Mouse (Mus musculus) hindbrain, embryonic 16.5 days (tissue): Measurements from ENCODE around the gene Dpyd. TPM values are rescaled to one million over a fixed set of nuclear protein-coding genes. Genes with fewer than 3 reads are reported as not detected.
A peak's percentile ranks its signal among the peaks of the same experiment; 100 is the strongest.

ENCODE experiments used
- ATAC-seq: fragments of 200-750 bp; cut with Nextera tagmentation; 2 replicates; pipeline ENCODE4 v1.8.0; 2017; ENCODE audit warnings: moderate TSS enrichment, moderate library complexity
- H3K27ac ChIP-seq: fragments of 300-500 bp; sonication (generic); 2 replicates; pipeline ENCODE4 v1.5.1; 2014; ENCODE audit warnings: low read depth, mild to moderate bottlenecking, control low read depth, low read length, moderate library complexity
- H3K27me3 ChIP-seq: fragments of 300-500 bp; sonication (generic); replicated peaks from 2 replicates; pipeline ENCODE4 v1.6.1; 2014; ENCODE audit warnings: low read length; ENCODE audit not compliant: control insufficient read depth, insufficient read depth
- H3K36me3 ChIP-seq: fragments of 300-500 bp; sonication (generic); 2 replicates; pipeline ENCODE4 v1.6.1; 2014; ENCODE audit warnings: mild to moderate bottlenecking, low read length, moderate library complexity, mixed read lengths; ENCODE audit not compliant: control insufficient read depth, insufficient read depth
- H3K4me1 ChIP-seq: fragments of 300-500 bp; sonication (generic); 2 replicates; pipeline ENCODE4 v1.6.1; 2014; ENCODE audit warnings: low read depth, low read length; ENCODE audit not compliant: control insufficient read depth, insufficient read depth
- H3K4me2 ChIP-seq: fragments of 300-500 bp; sonication (generic); 2 replicates; pipeline ENCODE4 v1.6.1; 2014; ENCODE audit warnings: mild to moderate bottlenecking, low read length, control low read depth, moderate library complexity
- H3K4me3 ChIP-seq: fragments of 300-500 bp; sonication (generic); 2 replicates; pipeline ENCODE4 v1.5.1; 2014; ENCODE audit warnings: mild to moderate bottlenecking, low read length, control low read depth, moderate library complexity
- H3K9ac ChIP-seq: fragments of 300-500 bp; sonication (generic); 2 replicates; pipeline ENCODE4 v1.6.1; 2014; ENCODE audit warnings: low read depth, mild to moderate bottlenecking, control low read depth, low read length, moderate library complexity
- H3K9me3 ChIP-seq: fragments of 300-500 bp; sonication (generic); 2 replicates; pipeline ENCODE4 v1.6.1; 2014; ENCODE audit warnings: mild to moderate bottlenecking, low read length, moderate library complexity; ENCODE audit not compliant: control insufficient read depth
- WGBS: fragments of 180-500 bp; shearing (Covaris S2); extraction: QIAGEN DNeasy Blood & Tissue Kit; methylation state at CpG from one replicate; pipeline ENCODE4 v1.1.7; 2014; 5-methylcytosine and 5-hydroxymethylcytosine counted together
- polyA plus RNA-seq: library from polyadenylated mRNA; unstranded; fragments of >200 nt; fragmentation: Nextera tagmentation; extraction: Ambion mirVana; gene quantifications from 2 replicates; pipeline ENCODE4 v1.2.1, GENCODE M21; 2015

Dpyd gene
- polyA plus RNA-seq, 1 experiment from 2014 or later, result 3.7 TPM

- Histone ChIP-seq H3K4me1 (no peaks in the 10 kb centered on the region), H3K9ac (no peak overlapping the region), H3K4me2 (no peak overlapping the region), H3K4me3 (no peak overlapping the region), H3K36me3 (no peaks in the 10 kb centered on the region), H3K27ac (no peak overlapping the region), H3K27me3 (no peaks in the 10 kb centered on the region), H3K9me3 (no peaks in the 10 kb centered on the region)
- ATAC-seq, result no peak
- WGBS, result 82% methylated on average over 1 of the region's 1 CpGs
Observed at GRCm38 (mm10) chr3:119042611-119043010, 480.7 kb downstream of the Dpyd start.

GRCm38 (mm10) chr3:119056144-119056543, 494.2 kb downstream of the Dpyd start:
- Histone ChIP-seq H3K9ac (no peak overlapping the region), H3K4me2 (no peak overlapping the region), H3K4me3 (no peak overlapping the region), H3K27ac (no peak overlapping the region), H3K4me1 (no peaks in the 10 kb centered on the region), H3K36me3 (no peaks in the 10 kb centered on the region), H3K27me3 (no peaks in the 10 kb centered on the region), H3K9me3 (no peaks in the 10 kb centered on the region)
- ATAC-seq, result no peak
- 92% methylated on average over 1 of the region's 1 CpGs for WGBS

DNA sequence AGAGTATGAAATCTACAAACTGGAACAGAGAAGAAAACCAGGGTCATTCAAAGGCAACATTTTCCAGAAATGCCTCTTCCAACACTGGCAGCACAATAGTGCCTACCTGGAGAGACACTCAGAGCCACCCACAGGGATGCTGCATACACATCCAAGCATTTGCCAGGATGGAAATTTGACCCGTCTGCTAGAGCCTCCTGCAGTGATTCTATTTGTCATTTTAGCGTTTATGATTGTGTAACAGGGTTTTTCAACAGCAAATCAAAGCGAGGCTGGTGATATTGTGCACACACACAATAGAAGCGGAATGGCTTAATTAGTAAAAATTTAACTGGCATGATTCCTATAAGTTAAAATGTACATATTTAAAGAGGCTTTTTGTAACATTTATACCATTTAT, 501.3 kb downstream of the Dpyd start:
- H3K9me3 ChIP-seq, result no peaks in the 10 kb centered on the region
- H3K4me1 ChIP-seq, result no peaks in the 10 kb centered on the region
- 0 out of 2 replicates have a peak, but pooled peaks have one; percentile 42 for ATAC-seq
- H3K36me3 ChIP-seq, result no peaks in the 10 kb centered on the region
- WGBS, result 26% methylated on average over 4 of the region's 4 CpGs
- no peak overlapping the region for H3K4me2 ChIP-seq
- no peaks in the 10 kb centered on the region for H3K27me3 ChIP-seq
- H3K4me3 ChIP-seq, result no peak overlapping the region
- H3K27ac ChIP-seq, result no peak overlapping the region
- no peak overlapping the region for H3K9ac ChIP-seq

- Histone ChIP-seq H3K27ac (no peak overlapping the region), H3K9ac (no peak overlapping the region), H3K4me3 (no peak overlapping the region), H3K27me3 (no peaks in the 10 kb centered on the region), H3K9me3 (no peaks in the 10 kb centered on the region), H3K4me2 (no peak overlapping the region), H3K36me3 (no peaks in the 10 kb centered on the region), H3K4me1 (no peaks in the 10 kb centered on the region)
- no peak for ATAC-seq
- 11% methylated on average over 1 of the region's 1 CpGs for WGBS
Observed at GRCm38 (mm10) chr3:119063642-119064041, 501.7 kb downstream of the Dpyd start.

DNA sequence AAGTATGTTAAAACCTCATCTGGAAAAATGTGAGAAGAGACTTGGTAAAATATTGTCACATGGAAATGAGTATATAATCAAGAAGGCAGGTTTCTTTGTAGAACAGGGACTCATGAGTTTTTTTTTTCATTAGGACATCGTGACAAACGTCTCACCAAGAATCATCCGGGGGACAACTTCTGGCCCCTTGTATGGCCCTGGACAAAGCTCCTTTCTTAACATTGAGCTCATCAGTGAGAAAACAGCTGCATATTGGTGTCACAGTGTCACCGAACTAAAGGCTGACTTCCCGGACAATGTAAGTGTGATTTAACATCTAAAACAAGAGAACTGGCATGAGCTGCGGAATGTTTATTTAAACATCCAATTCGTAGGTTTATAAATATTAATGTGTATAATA, 502.8 kb downstream of the Dpyd start:
- WGBS, result 32% methylated on average over 7 of the region's 7 CpGs
- Histone ChIP-seq H3K36me3 (no peaks in the 10 kb centered on the region), H3K4me3 (no peak overlapping the region), H3K27ac (no peak overlapping the region), H3K9me3 (no peaks in the 10 kb centered on the region), H3K4me1 (no peaks in the 10 kb centered on the region), H3K4me2 (no peak overlapping the region), H3K9ac (no peak overlapping the region), H3K27me3 (no peaks in the 10 kb centered on the region)
- ATAC-seq, result no peak

DNA sequence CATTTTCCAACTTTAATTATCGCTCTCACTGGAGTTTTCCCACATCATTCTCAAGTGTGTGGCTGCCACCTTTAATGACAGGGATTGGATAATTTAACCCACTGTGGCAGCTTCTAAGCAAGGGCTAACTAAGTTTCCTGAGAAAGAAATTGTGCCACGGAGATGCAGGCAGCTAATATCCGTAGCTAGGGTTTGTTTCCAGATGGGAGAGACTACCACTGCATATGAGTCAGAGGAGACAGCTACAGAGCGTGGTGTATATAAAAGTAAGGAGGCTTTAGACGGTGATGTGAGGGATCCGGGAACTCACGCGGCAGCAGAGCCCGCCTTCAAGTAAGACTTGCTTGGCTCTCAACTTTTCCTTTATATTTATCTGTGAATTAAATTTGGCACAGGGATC, 505.3 kb downstream of the Dpyd start:
- WGBS, result 70% methylated on average over 9 of the region's 9 CpGs
- Histone ChIP-seq H3K9ac (no peak overlapping the region), H3K9me3 (no peaks in the 10 kb centered on the region), H3K4me3 (no peak overlapping the region), H3K27me3 (no peaks in the 10 kb centered on the region), H3K4me1 (no peaks in the 10 kb centered on the region), H3K27ac (no peak overlapping the region), H3K4me2 (no peak overlapping the region), H3K36me3 (no peaks in the 10 kb centered on the region)
- no peak for ATAC-seq

DNA sequence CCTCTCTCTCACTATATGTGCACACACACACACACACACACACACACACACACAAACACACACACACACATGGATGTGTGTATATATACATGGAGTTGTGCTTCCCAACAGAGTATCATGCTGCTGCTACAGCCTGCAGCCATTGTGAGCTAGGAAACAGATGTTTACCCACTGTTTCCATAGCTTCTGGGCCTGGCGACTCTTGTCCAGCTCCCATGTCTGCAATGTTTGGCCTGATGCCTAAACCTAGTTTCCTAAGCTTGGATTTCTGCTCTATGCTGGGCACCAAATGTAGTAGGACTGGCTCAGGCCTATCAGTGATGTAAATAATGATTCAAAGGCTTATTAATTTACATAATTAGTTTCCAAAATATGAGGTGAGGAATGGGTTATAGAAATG, 524.7 kb downstream of the Dpyd start:
- Histone ChIP-seq H3K27ac (no peak overlapping the region), H3K36me3 (no peaks in the 10 kb centered on the region), H3K9ac (no peak overlapping the region), H3K27me3 (no peaks in the 10 kb centered on the region), H3K9me3 (no peaks in the 10 kb centered on the region), H3K4me3 (no peak overlapping the region), H3K4me2 (no peak overlapping the region), H3K4me1 (no peaks in the 10 kb centered on the region)
- 46% methylated on average over 1 of the region's 1 CpGs for WGBS
- ATAC-seq, result no peak

DNA sequence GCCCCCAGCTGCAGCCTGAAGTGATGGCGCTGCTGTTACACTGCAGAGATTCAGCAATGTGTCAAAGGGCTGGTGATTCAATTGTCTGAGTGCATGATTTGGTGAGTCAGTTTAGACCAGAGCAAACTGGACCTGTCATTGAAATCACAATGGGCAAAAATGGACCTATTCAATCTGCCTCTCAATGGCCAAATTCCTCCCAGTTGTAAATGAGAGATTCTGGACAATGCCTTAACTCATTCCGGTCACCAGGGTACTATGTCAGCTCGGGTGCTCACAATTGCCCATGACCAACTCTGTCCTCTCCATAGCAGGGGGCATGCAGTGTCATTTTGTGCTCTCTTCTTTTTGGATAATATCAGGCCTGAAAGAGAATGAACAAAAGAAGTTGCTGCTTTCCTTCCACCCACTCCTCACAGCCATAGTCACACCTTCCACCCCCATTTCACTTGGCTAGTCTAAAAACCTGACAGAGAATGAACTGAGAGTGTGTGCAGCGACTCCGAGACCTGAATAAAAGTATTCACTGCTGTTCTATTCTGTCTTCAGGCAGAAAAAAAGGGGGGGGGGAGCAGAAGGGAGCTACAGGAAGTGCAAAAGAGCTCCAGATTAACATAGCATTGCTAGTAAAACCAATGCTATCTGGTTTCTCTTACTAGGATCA, 533.4 kb downstream of the Dpyd start:
- Histone ChIP-seq H3K4me2 (no peak overlapping the region), H3K9ac (no peak overlapping the region), H3K9me3 (no peaks in the 10 kb centered on the region; the same call in 1 of the 2 replicates), H3K4me1 (no peaks in the 10 kb centered on the region), H3K27ac (no peak overlapping the region), H3K4me3 (no peak overlapping the region), H3K36me3 (no peaks in the 10 kb centered on the region), H3K27me3 (no peaks in the 10 kb centered on the region)
- WGBS, result 25% methylated on average over 5 of the region's 5 CpGs
- ATAC-seq, result no peak

DNA sequence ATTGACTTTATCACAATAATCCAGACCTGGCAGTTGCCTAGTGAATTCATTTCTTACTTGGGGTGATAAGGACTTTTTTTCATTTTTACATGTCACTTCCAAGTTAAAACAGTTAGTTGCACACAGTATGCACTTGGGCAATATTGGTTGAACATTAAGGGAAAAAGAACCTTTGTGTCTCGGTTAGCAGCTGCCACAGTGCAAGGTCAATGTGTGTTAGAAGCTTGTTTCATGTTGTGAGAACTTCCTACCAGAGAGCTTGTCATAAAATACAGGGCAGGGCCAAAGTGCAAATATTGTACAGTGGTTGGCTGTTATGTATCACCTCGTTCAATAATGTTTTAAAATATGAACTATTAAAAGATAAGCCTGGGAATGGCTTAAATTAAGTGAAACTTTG, 564.1 kb downstream of the Dpyd start:
- WGBS, result 65% methylated on average over 2 of the region's 2 CpGs
- H3K9ac ChIP-seq, result no peak overlapping the region
- no peaks in the 10 kb centered on the region for H3K27me3 ChIP-seq
- H3K27ac ChIP-seq, result no peak overlapping the region
- H3K4me3 ChIP-seq, result no peak overlapping the region
- H3K4me1 ChIP-seq, result no peaks in the 10 kb centered on the region
- H3K9me3 ChIP-seq, result no peaks in the 10 kb centered on the region
- no peaks in the 10 kb centered on the region for H3K36me3 ChIP-seq
- H3K4me2 ChIP-seq, result no peak overlapping the region
- ATAC-seq, result no peak

- Histone ChIP-seq H3K9me3 (no peaks in the 10 kb centered on the region), H3K4me1 (no peaks in the 10 kb centered on the region), H3K4me3 (no peak overlapping the region), H3K4me2 (no peak overlapping the region), H3K36me3 (no peaks in the 10 kb centered on the region), H3K27ac (no peak overlapping the region), H3K9ac (no peak overlapping the region), H3K27me3 (no peaks in the 10 kb centered on the region)
- 83% methylated on average over 1 of the region's 1 CpGs for WGBS
- no peak for ATAC-seq
Observed at GRCm38 (mm10) chr3:119128076-119128475, 566.1 kb downstream of the Dpyd start.
